Mouse (Mus musculus) E14TG2a.4 (cell line): Measurements from ENCODE around the gene Camsap2.

ENCODE experiments used
- CTCF ChIP-seq: conservative IDR thresholded peaks from 2 replicates; pipeline ENCODE4 v1.5.1; 2014; ENCODE audit warnings: low read length
- NANOG ChIP-seq: IDR thresholded peaks from 2 replicates; pipeline ENCODE4 v1.6.1; 2014; ENCODE audit warnings: borderline replicate concordance, low read length, mixed read lengths
- POU5F1 ChIP-seq: IDR thresholded peaks from 2 replicates; pipeline ENCODE4 v1.6.1; 2014; ENCODE audit warnings: low read length, borderline replicate concordance

GRCm38 (mm10) chr1:136316317-136316716 is 29.6 kb downstream of the Camsap2 start:
- TF ChIP-seq CTCF (no peak), NANOG (no peak), POU5F1 (no peak)
